Mouse (Mus musculus): ENCODE measurements around the gene Polg. TPM values are rescaled to one million over a fixed set of nuclear protein-coding genes. Genes with fewer than 3 reads are reported as not detected.
A peak's percentile ranks its signal among the peaks of the same experiment; 100 is the strongest.

Gene Polg
- polyA plus RNA-seq, 1 experiment: 33.1 TPM

- 18% methylated on average over 6 of the region's 6 CpGs for WGBS
- DNase-seq (ENCODE audit: low read depth, low spot score): no peak
Observed at GRCm38 (mm10) chr7:79503103-79503455, 36.9 kb upstream of the Polg start.

- DNase-seq (ENCODE audit: low read depth, low spot score): no peak
- WGBS: 12% methylated on average over 10 of the region's 10 CpGs
Observed at GRCm38 (mm10) chr7:79502152-79503102, 36.3 kb upstream of the Polg start.

- no peak for DNase-seq (ENCODE audit: low read depth, low spot score)
- 13% methylated on average over 8 of the region's 8 CpGs for WGBS
Observed at GRCm38 (mm10) chr7:79501581-79502031, 35.4 kb upstream of the Polg start.

- WGBS: 13% methylated on average over 3 of the region's 3 CpGs
- no peak for DNase-seq (ENCODE audit: low read depth, low spot score)
Observed at GRCm38 (mm10) chr7:79500681-79501306, 34.6 kb upstream of the Polg start.

- no peak for DNase-seq (ENCODE audit: low read depth, low spot score)
- 1% methylated on average over 69 of the region's 72 CpGs for WGBS
Observed at GRCm38 (mm10) chr7:79499596-79500570, 33.7 kb upstream of the Polg start.

- no peak for DNase-seq (ENCODE audit: low read depth, low spot score)
- WGBS: 3% methylated on average over 35 of the region's 35 CpGs
Observed at GRCm38 (mm10) chr7:79498965-79499595, 32.9 kb upstream of the Polg start.

- DNase-seq (ENCODE audit: low read depth, low spot score): no peak
- WGBS: 11% methylated on average over 6 of the region's 6 CpGs
Observed at GRCm38 (mm10) chr7:79498356-79498755, 32.2 kb upstream of the Polg start.

- DNase-seq (ENCODE audit: low read depth, low spot score): no peak
- WGBS: 13% methylated on average over 20 of the region's 20 CpGs
Observed at GRCm38 (mm10) chr7:79497701-79498115, 31.5 kb upstream of the Polg start.

- 18% methylated on average over 9 of the region's 9 CpGs for WGBS
Observed at GRCm38 (mm10) chr7:79496816-79497328, 30.7 kb upstream of the Polg start.

GRCm38 (mm10) chr7:79495988-79496815 is 30.0 kb upstream of the Polg start:
- DNase-seq (ENCODE audit: low read depth, low spot score): peak; percentile 40
- 5% methylated on average over 38 of the region's 38 CpGs for WGBS

More at GRCm38 (mm10) chr7:79496816-79497328, 30.7 kb upstream of the Polg start:
- DNase-seq (ENCODE audit: low read depth, low spot score): no peak

GRCm38 (mm10) chr7:79493915-79494314 is 27.8 kb upstream of the Polg start:
- DNase-seq (ENCODE audit: low read depth, low spot score): no peak
- WGBS: 12% methylated on average over 8 of the region's 8 CpGs

- DNase-seq (ENCODE audit: low read depth, low spot score): no peak
- 45% methylated on average over 10 of the region's 10 CpGs for WGBS
Observed at GRCm38 (mm10) chr7:79486528-79486927, 20.4 kb upstream of the Polg start.

GRCm38 (mm10) chr7:79474831-79475399 is 8.8 kb upstream of the Polg start:
- WGBS: 63% methylated on average over 5 of the region's 5 CpGs
- no peak for DNase-seq (ENCODE audit: low read depth, low spot score)

GRCm38 (mm10) chr7:79473496-79474194 is 7.5 kb upstream of the Polg start:
- WGBS: 76% methylated on average over 9 of the region's 9 CpGs

GRCm38 (mm10) chr7:79472792-79473191 is 6.6 kb upstream of the Polg start:
- 65% methylated on average over 2 of the region's 2 CpGs for WGBS
- DNase-seq (ENCODE audit: low read depth, low spot score): no peak

More at GRCm38 (mm10) chr7:79473496-79474194, 7.5 kb upstream of the Polg start:
- no peak for DNase-seq (ENCODE audit: low read depth, low spot score)

- 61% methylated on average over 7 of the region's 7 CpGs for WGBS
- no peak for DNase-seq (ENCODE audit: low read depth, low spot score)
Observed at GRCm38 (mm10) chr7:79471436-79471835, 5.3 kb upstream of the Polg start.

GRCm38 (mm10) chr7:79470718-79471117 is 4.6 kb upstream of the Polg start:
- WGBS: 52% methylated on average over 3 of the region's 3 CpGs
- no peak for DNase-seq (ENCODE audit: low read depth, low spot score)
